Mouse (Mus musculus) embryonic facial prominence, embryonic 11.5 days (tissue): Measurements from ENCODE around the gene Pip4k2c. TPM values are rescaled to one million over a fixed set of nuclear protein-coding genes. Genes with fewer than 3 reads are reported as not detected.

Experiments used
- ATAC-seq: fragments of 200-750 bp; cut with Nextera tagmentation; replicated peaks from 2 replicates; pipeline ENCODE4 v1.8.0; 2017; ENCODE audit warnings: low read depth; ENCODE audit not compliant: insufficient number of reproducible peaks, low FRiP score, low TSS enrichment
- DNase-seq: peaks from one replicate; pipeline ENCODE4 v3.0.0-alpha.2; 2015; ENCODE audit warnings: low spot score
- H3K27ac ChIP-seq: fragments of 300-500 bp; sonication (generic); replicated peaks from 2 replicates; pipeline ENCODE4 v1.5.1; 2014; ENCODE audit warnings: mild to moderate bottlenecking, low read depth, low read length, control low read depth
- H3K27me3 ChIP-seq: fragments of 300-500 bp; sonication (generic); 2 replicates; pipeline ENCODE4 v1.6.1; 2014; ENCODE audit warnings: mild to moderate bottlenecking, low read length, moderate library complexity, mixed read lengths; ENCODE audit not compliant: control insufficient read depth, insufficient read depth
- H3K36me3 ChIP-seq: fragments of 300-500 bp; sonication (generic); replicated peaks from 2 replicates; pipeline ENCODE4 v1.6.1; 2014; ENCODE audit warnings: low read depth, mild to moderate bottlenecking, low read length, moderate library complexity, mixed read lengths; ENCODE audit not compliant: control insufficient read depth, insufficient read depth
- H3K4me1 ChIP-seq: fragments of 300-500 bp; sonication (generic); 2 replicates; pipeline ENCODE4 v1.6.1; 2014; ENCODE audit warnings: low read length, mixed read lengths; ENCODE audit not compliant: control insufficient read depth, insufficient read depth
- H3K4me2 ChIP-seq: fragments of 300-500 bp; sonication (generic); 2 replicates; pipeline ENCODE4 v1.6.1; 2014; ENCODE audit warnings: low read depth, mild to moderate bottlenecking, control low read depth, low read length, moderate library complexity
- H3K4me3 ChIP-seq: fragments of 300-500 bp; sonication (generic); 2 replicates; pipeline ENCODE4 v1.5.1; 2014; ENCODE audit warnings: low read depth, low read length, control low read depth
- H3K9ac ChIP-seq: fragments of 300-500 bp; sonication (generic); replicated peaks from 2 replicates; pipeline ENCODE4 v1.6.1; 2014; ENCODE audit warnings: mild to moderate bottlenecking, control low read depth, low read length
- H3K9me3 ChIP-seq: fragments of 300-500 bp; sonication (generic); replicated peaks from 2 replicates; pipeline ENCODE4 v1.6.1; 2016; ENCODE audit warnings: mild to moderate bottlenecking, low read length, inconsistent platforms, mixed read lengths; ENCODE audit not compliant: control insufficient read depth
- WGBS: fragments of 180-500 bp; shearing (Covaris S2); extraction: QIAGEN DNeasy Blood & Tissue Kit; methylation state at CpG from one replicate; pipeline ENCODE4 v1.1.7; 2014; 5-methylcytosine and 5-hydroxymethylcytosine counted together
- polyA plus RNA-seq: library from polyadenylated mRNA; unstranded; fragments of >200 nt; fragmentation: Nextera tagmentation; extraction: Ambion mirVana; gene quantifications from 2 replicates; pipeline ENCODE4 v1.2.1, GENCODE M21; 2014

Gene Pip4k2c
- polyA plus RNA-seq, 1 experiment from 2014 or later: 14.7 TPM

- Histone ChIP-seq H3K4me1 (no peaks in the 10 kb centered on the region), H3K4me2 (no peak overlapping the region), H3K27ac (no peak overlapping the region), H3K9me3 (no peaks in the 10 kb centered on the region), H3K27me3 (no peaks in the 10 kb centered on the region), H3K9ac (no peak overlapping the region), H3K4me3 (no peak overlapping the region), H3K36me3 (no peaks in the 10 kb centered on the region)
- no peak for ATAC-seq
- no peak for DNase-seq
These were observed 5.8 kb upstream of the Pip4k2c start for GRCm38 (mm10) chr10:127217177-127217576.

- no peaks in the 10 kb centered on the region for H3K27me3 ChIP-seq
- no peaks in the 10 kb centered on the region for H3K4me1 ChIP-seq
- H3K4me3 ChIP-seq: no peak overlapping the region
- H3K9ac ChIP-seq: no peak overlapping the region
- DNase-seq: no peak
- ATAC-seq: no peak
- H3K36me3 ChIP-seq: no peaks in the 10 kb centered on the region
- H3K27ac ChIP-seq: no peak overlapping the region
- H3K4me2 ChIP-seq: no peak overlapping the region
- 95% methylated on average over 11 of the region's 11 CpGs for WGBS
- no peaks in the 10 kb centered on the region for H3K9me3 ChIP-seq
These were observed 5.1 kb upstream of the Pip4k2c start for GRCm38 (mm10) chr10:127216456-127216855.

- ATAC-seq: no peak
- no peaks in the 10 kb centered on the region for H3K9me3 ChIP-seq
These were observed 3.0 kb upstream of the Pip4k2c start for GRCm38 (mm10) chr10:127214422-127214803.

GRCm38 (mm10) chr10:127213704-127214421 lies 2.5 kb upstream of the Pip4k2c start:
- Histone ChIP-seq H3K27me3 (no peaks in the 10 kb centered on the region), H3K4me2 (no peak overlapping the region), H3K27ac (no peak overlapping the region), H3K9me3 (no peaks in the 10 kb centered on the region), H3K4me3 (no peak overlapping the region), H3K36me3 (no peaks in the 10 kb centered on the region), H3K9ac (no peak overlapping the region), H3K4me1 (0 out of 2 replicates have a peak, but pooled peaks cover 2% of the 10 kb centered on the region)
- DNase-seq: no peak
- ATAC-seq: no peak
- 86% methylated on average over 13 of the region's 13 CpGs for WGBS

More at GRCm38 (mm10) chr10:127214422-127214803, 3.0 kb upstream of the Pip4k2c start:
- Histone ChIP-seq H3K9ac (no peak overlapping the region), H3K4me2 (no peak overlapping the region), H3K4me1 (0 out of 2 replicates have a peak, but pooled peaks cover 2% of the 10 kb centered on the region), H3K27me3 (no peaks in the 10 kb centered on the region), H3K36me3 (no peaks in the 10 kb centered on the region), H3K4me3 (no peak overlapping the region), H3K27ac (no peak overlapping the region)
- DNase-seq: no peak
- WGBS: 66% methylated on average over 1 of the region's 1 CpGs

GRCm38 (mm10) chr10:127213272-127213671 lies 1.9 kb upstream of the Pip4k2c start:
- H3K27me3 ChIP-seq: no peaks in the 10 kb centered on the region
- 0 out of 2 replicates have a peak, but pooled peaks cover 2% of the 10 kb centered on the region for H3K4me1 ChIP-seq

GRCm38 (mm10) chr10:127210961-127211405 lies 402 bp downstream of the Pip4k2c start:
- Histone ChIP-seq H3K4me3 (peak overlapping the region; percentile 76), H3K4me1 (0 out of 2 replicates have a peak, but pooled peaks cover 2% of the 10 kb centered on the region), H3K27me3 (no peaks in the 10 kb centered on the region), H3K9me3 (no peaks in the 10 kb centered on the region), H3K36me3 (no peaks in the 10 kb centered on the region), H3K9ac (peak overlapping the region; percentile 74), H3K4me2 (peak overlapping the region; percentile 92), H3K27ac (no peak overlapping the region)
- ATAC-seq: peak; percentile 49
- WGBS: under 1% methylated on average over 25 of the region's 25 CpGs
- DNase-seq: no peak

More at GRCm38 (mm10) chr10:127213272-127213671, 1.9 kb upstream of the Pip4k2c start:
- 95% methylated on average over 8 of the region's 8 CpGs for WGBS
- DNase-seq (no peak), ATAC-seq (no peak)
- Histone ChIP-seq H3K27ac (no peak overlapping the region), H3K9ac (no peak overlapping the region), H3K4me2 (no peak overlapping the region), H3K4me3 (no peak overlapping the region), H3K9me3 (no peaks in the 10 kb centered on the region), H3K36me3 (no peaks in the 10 kb centered on the region)

- no peaks in the 10 kb centered on the region for H3K9me3 ChIP-seq
- ATAC-seq (no peak), DNase-seq (no peak)
- no peak overlapping the region for H3K27ac ChIP-seq
- H3K4me1 ChIP-seq: 0 out of 2 replicates have a peak, but pooled peaks cover 2% of the 10 kb centered on the region
- H3K4me2 ChIP-seq: no peak overlapping the region
- H3K36me3 ChIP-seq: peaks cover 2% of the 10 kb centered on the region; the same call in 1 of the 2 replicates
- no peak overlapping the region for H3K4me3 ChIP-seq
- no peaks in the 10 kb centered on the region for H3K27me3 ChIP-seq
- no peak overlapping the region for H3K9ac ChIP-seq
- WGBS: 85% methylated on average over 13 of the region's 13 CpGs
These were observed 1.3 kb downstream of the Pip4k2c start for GRCm38 (mm10) chr10:127209928-127210570.

GRCm38 (mm10) chr10:127208921-127209320 lies 2.5 kb downstream of the Pip4k2c start:
- WGBS: 88% methylated on average over 4 of the region's 4 CpGs
- 0 out of 2 replicates have a peak, but pooled peaks cover 2% of the 10 kb centered on the region for H3K4me1 ChIP-seq
- no peak for DNase-seq
- no peak overlapping the region for H3K27ac ChIP-seq
- no peaks in the 10 kb centered on the region for H3K9me3 ChIP-seq
- no peak overlapping the region for H3K4me2 ChIP-seq
- H3K4me3 ChIP-seq: no peak overlapping the region
- H3K9ac ChIP-seq: no peak overlapping the region
- peaks cover 2% of the 10 kb centered on the region; the same call in 1 of the 2 replicates for H3K36me3 ChIP-seq
- H3K27me3 ChIP-seq: no peaks in the 10 kb centered on the region
- ATAC-seq: no peak
